ENCODE assay signal across 8 mouse cellular contexts in genomic region chr13:111489502-111489801, GRCm38 (mm10). TPM values are rescaled to one million over a fixed set of nuclear protein-coding genes. Genes with fewer than 3 reads are reported as not detected.
DNase-seq lines count a peak whose midpoint lies in the region; ATAC-seq and TF ChIP-seq lines count a peak whose summit lies in the region.

No protein-coding gene starts in this region.

- peaks cover 15% of the 10 kb centered on the region for H3K4me1 ChIP-seq in heart, embryonic 12.5 days (replicated peaks)
- peaks cover 9 to 13% of the 10 kb centered on the region in 2 experiments; a peak in 2 of 4 replicates for H3K4me1 ChIP-seq in MEL (ENCODE audit: control insufficient read depth in 1 of 2, insufficient read depth in 2 of 2, low read length in 2 of 2)
- peaks cover 36% of the 10 kb centered on the region for H3K4me1 ChIP-seq in hindbrain, embryonic 14.5 days (replicated peaks; ENCODE audit: control insufficient read depth, insufficient read depth, low read length)
- H3K4me1 ChIP-seq in midbrain, embryonic 10.5 days, result peaks cover 46% of the 10 kb centered on the region

- H3K4me2 ChIP-seq in heart, embryonic 12.5 days, result peak overlapping the region; percentile 74
- H3K4me2 ChIP-seq in hindbrain, embryonic 14.5 days (replicated peaks), result peak overlapping the region; percentile 82

- TF ChIP-seq EP300 in MEL (IDR thresholded peaks at IDR 0.05; ENCODE audit: low read depth in 1 of 2, low read length in 2 of 2), result no peak

- H3K36me3 ChIP-seq in heart, embryonic 12.5 days, result 0 out of 2 replicates have a peak, but pooled peaks cover 2% of the 10 kb centered on the region
- peaks cover 14 to 27% of the 10 kb centered on the region in 2 experiments for H3K36me3 ChIP-seq in MEL (ENCODE audit: control insufficient read depth in 1 of 2, insufficient read depth in 2 of 2, low read length in 2 of 2)
- no peaks in the 10 kb centered on the region for H3K36me3 ChIP-seq in hindbrain, embryonic 14.5 days (replicated peaks; ENCODE audit: control insufficient read depth, insufficient read depth)
- peaks cover 11% of the 10 kb centered on the region; the same call in 1 of the 2 replicates for H3K36me3 ChIP-seq in midbrain, embryonic 10.5 days

- H3K79me2 ChIP-seq in MEL (ENCODE audit: control insufficient read depth, insufficient read depth, low read length, poor library complexity), result peaks cover 40% of the 10 kb centered on the region

- intact Hi-C loops in heart, postnatal 10 days (cut with DNase I), result loop anchor here (1.0 kb wide), 1 partner anchor 17 kb away; no protein-coding TSS in a partner anchor
- intact Hi-C loops in left cerebral cortex, postnatal 10 days (cut with DNase I), result no loop called here

- H3K9ac ChIP-seq in heart, embryonic 12.5 days, result peak overlapping the region; percentile 99
- H3K9ac ChIP-seq in MEL (ENCODE audit: control insufficient read depth, low read depth, low read length, poor library complexity, severe bottlenecking), result peak overlapping the region; percentile 99
- H3K9ac ChIP-seq in hindbrain, embryonic 14.5 days, result peak overlapping the region; percentile 89

- peaks cover 12% of the 10 kb centered on the region for H3K27me3 ChIP-seq in heart, embryonic 12.5 days (replicated peaks)
- peaks cover 0 to 3% of the 10 kb centered on the region in 2 experiments; a peak in 1 of 4 replicates for H3K27me3 ChIP-seq in MEL (ENCODE audit: control insufficient read depth in 1 of 2, insufficient read depth in 2 of 2, low read length in 2 of 2)
- peaks cover 24% of the 10 kb centered on the region for H3K27me3 ChIP-seq in hindbrain, embryonic 14.5 days (ENCODE audit: control insufficient read depth, insufficient read depth, low read length)
- H3K27me3 ChIP-seq in midbrain, embryonic 10.5 days (ENCODE audit: low read depth, poor library complexity, severe bottlenecking), result peaks cover 30% of the 10 kb centered on the region

- no peak for TF ChIP-seq RAD21 in MEL (IDR thresholded peaks at IDR 0.05; ENCODE audit: low read depth, low read length)

- DNase-seq in heart, postnatal 10 days, result no peak
- no peak for DNase-seq in MEL (ENCODE audit: low read depth, low spot score)
- peak; percentile 32 for DNase-seq in hindbrain, embryonic 14.5 days (ENCODE audit: low spot score)
- no peak for DNase-seq in midbrain, embryonic 10.5 days (ENCODE audit: low spot score)
- DNase-seq in right cerebral cortex, adult 18-20 months, result no peak
- no peak for DNase-seq in left cerebral cortex, postnatal 10 days (ENCODE audit: extremely low spot score in 1 of 2, low spot score in 2 of 2)
- no peak for DNase-seq in adrenal gland, adult (ENCODE audit: inconsistent age in 2 of 2, low spot score in 1 of 2)

- WGBS in heart, embryonic 12.5 days, result 2% methylated on average over 18 of the region's 33 CpGs
- WGBS in hindbrain, embryonic 14.5 days, result under 1% methylated on average over 21 of the region's 33 CpGs
- 2% methylated on average over 25 of the region's 33 CpGs for WGBS in midbrain, embryonic 10.5 days

- peak in 1 of 2 experiments; percentile 40; a peak in 1 of 4 replicates for TF ChIP-seq POLR2A in MEL (IDR thresholded peaks at IDR 0.05; ENCODE audit: control insufficient read depth in 1 of 2, insufficient read depth in 1 of 2, low read depth in 1 of 2, low read length in 2 of 2, poor library complexity in 1 of 2)

- ATAC-seq in heart, embryonic 12.5 days (ENCODE audit: insufficient number of reproducible peaks, low FRiP score), result peak; percentile 33; the same call in 1 of the 2 replicates
- no peak; the same call in 1 of the 2 replicates for ATAC-seq in hindbrain, embryonic 14.5 days (ENCODE audit: low FRiP score)

- TF ChIP-seq CTCF in MEL (IDR thresholded peaks at IDR 0.05 in 2 of 3, conservative IDR thresholded peaks at IDR 0.05 in 1 of 3; ENCODE audit: control insufficient read depth in 1 of 3, insufficient read depth in 1 of 3, low read depth in 2 of 3, low read length in 3 of 3, poor library complexity in 1 of 3, severe bottlenecking in 1 of 3), result no peak

- peak overlapping the region; percentile 99 for H3K4me3 ChIP-seq in heart, embryonic 12.5 days
- peak overlapping the region; percentile 96 to 97 for H3K4me3 ChIP-seq in MEL (ENCODE audit: control insufficient read depth in 1 of 2, insufficient read depth in 1 of 2, low read depth in 2 of 2, low read length in 2 of 2)
- H3K4me3 ChIP-seq in hindbrain, embryonic 14.5 days (replicated peaks; ENCODE audit: low read length), result peak overlapping the region; percentile 81
- H3K4me3 ChIP-seq in midbrain, embryonic 10.5 days, result peak overlapping the region; percentile 92

- H3K27ac ChIP-seq in heart, embryonic 12.5 days (ENCODE audit: poor library complexity, severe bottlenecking), result peak overlapping the region; percentile 99
- H3K27ac ChIP-seq in MEL (ENCODE audit: control insufficient read depth, low read depth, low read length), result peak overlapping the region; percentile 96
- peak overlapping the region; percentile 97 for H3K27ac ChIP-seq in hindbrain, embryonic 14.5 days
- H3K27ac ChIP-seq in midbrain, embryonic 10.5 days (replicated peaks), result peak overlapping the region; percentile 98

- no peaks in the 10 kb centered on the region for H3K9me3 ChIP-seq in heart, embryonic 12.5 days (replicated peaks)
- H3K9me3 ChIP-seq in MEL (replicated peaks; ENCODE audit: insufficient read depth, low read length), result no peaks in the 10 kb centered on the region
- H3K9me3 ChIP-seq in hindbrain, embryonic 14.5 days (ENCODE audit: control insufficient read depth, low read length), result no peaks in the 10 kb centered on the region
- no peaks in the 10 kb centered on the region for H3K9me3 ChIP-seq in midbrain, embryonic 10.5 days (replicated peaks)

TF ChIP-seq in MEL, 35 proteins besides CTCF, POLR2A, EP300 and RAD21:
- TF ChIP-seq SIN3A (IDR thresholded peaks at IDR 0.05; ENCODE audit: low read length) (no peak), NELFE (IDR thresholded peaks at IDR 0.05; ENCODE audit: low read depth, low read length) (peak; percentile 66; the same call in 1 of the 2 replicates), ELF1 (IDR thresholded peaks at IDR 0.05; ENCODE audit: low read depth, low read length) (no peak), GATA1 (IDR thresholded peaks at IDR 0.05; ENCODE audit: low read depth, low read length) (no peak), TCF12 (IDR thresholded peaks at IDR 0.05; ENCODE audit: low read depth, low read length) (no peak), MXI1 (IDR thresholded peaks at IDR 0.05; ENCODE audit: low read depth, low read length) (peak; percentile 43; the same call in 1 of the 2 replicates), MAFK (IDR thresholded peaks at IDR 0.05; ENCODE audit: borderline replicate concordance, low read depth, low read length) (no peak), TAL1 (IDR thresholded peaks at IDR 0.05; ENCODE audit: low read length) (no peak), USF1 (IDR thresholded peaks at IDR 0.05; ENCODE audit: low read depth, low read length) (no peak)

RNA-seq across cellular contexts. Expression of gene Gpbp1, which starts 0.5 kb away (rescaled TPM):
- 68.0 and 75.4 TPM in 2 replicates for polyA plus RNA-seq in heart, embryonic 12.5 days (2016; fragmentation: Nextera tagmentation; extraction: Ambion mirVana)
- total RNA-seq in heart, postnatal 10 days (2021), result 10 to 100 TPM; 50.0 to 50.2 TPM
- 58.2 and 60.9 TPM in 2 replicates for total RNA-seq in MEL (2012; rRNA removed)
- polyA plus RNA-seq in MEL (2012; ENCODE audit: insufficient read depth in 1 of 2, insufficient read length in 2 of 2, low read depth in 1 of 2, low replicate concordance in 2 of 2, missing spikeins in 1 of 2), result 100 to 1,000 TPM in 1 of 2 experiments, 10 to 100 TPM in 1; 76.3 to 648 TPM
- polyA plus RNA-seq in hindbrain, embryonic 14.5 days (2014; fragmentation: Nextera tagmentation; extraction: Ambion mirVana), result 99.1 and 99.5 TPM in 2 replicates
- polyA plus RNA-seq in midbrain, embryonic 10.5 days (2016; fragmentation: Nextera tagmentation; extraction: Ambion mirVana), result 97.9 and 102 TPM in 2 replicates
- total RNA-seq in left cerebral cortex, postnatal 10 days (2021), result 10 to 100 TPM; 76.8 to 82.3 TPM
